Mouse (Mus musculus) myocyte (in vitro differentiated cells): ENCODE results near the gene Mlip. TPM values are rescaled to one million over a fixed set of nuclear protein-coding genes. Genes with fewer than 3 reads are reported as not detected.

Experiments used
- H3K27me3 ChIP-seq: one replicate; pipeline ENCODE4 v1.6.1; 2011; ENCODE audit not compliant: control insufficient read depth, insufficient read depth, insufficient read length
- H3K36me3 ChIP-seq: one replicate; pipeline ENCODE4 v1.6.1; 2011; ENCODE audit not compliant: control insufficient read depth, insufficient read depth
- H3K4me2 ChIP-seq: one replicate; pipeline ENCODE4 v1.6.1; 2011; ENCODE audit warnings: low read depth, control low read depth
- H3K4me3 ChIP-seq: one replicate; pipeline ENCODE4 v1.5.1; 2011; ENCODE audit warnings: mild to moderate bottlenecking, control low read depth, moderate library complexity
- H3K79me2 ChIP-seq: one replicate; pipeline ENCODE4 v1.6.1; 2011; ENCODE audit not compliant: control insufficient read depth, insufficient read depth
- H3ac ChIP-seq: one replicate; pipeline ENCODE4 v1.6.1; 2011; ENCODE audit not compliant: control insufficient read depth, insufficient read length
- CEBPB ChIP-seq: IDR thresholded peaks from 2 replicates; pipeline ENCODE4 v1.6.1; 2011; ENCODE audit warnings: mild to moderate bottlenecking, moderate library complexity; ENCODE audit not compliant: poor library complexity, insufficient read depth, severe bottlenecking
- E2F4 ChIP-seq: IDR thresholded peaks from one replicate; pipeline ENCODE4 v1.6.1; 2011; ENCODE audit warnings: mild to moderate bottlenecking, control low read depth, moderate library complexity; ENCODE audit not compliant: insufficient read depth
- MAX ChIP-seq: IDR thresholded peaks from one replicate; pipeline ENCODE4 v1.6.1; 2011; ENCODE audit warnings: low read depth, mild to moderate bottlenecking, control low read depth
- MYOD1 ChIP-seq, 3 experiments: IDR thresholded peaks; one replicate each; pipeline ENCODE4 v1.6.1; 2011; ENCODE audit warnings: control low read depth in 2 of 3, low read depth in 2 of 3, mild to moderate bottlenecking in 2 of 3, moderate library complexity in 1 of 3; ENCODE audit not compliant: insufficient read length in 2 of 3, control insufficient read depth in 1 of 3
- MYOG ChIP-seq, 3 experiments: IDR thresholded peaks; one replicate each; pipeline ENCODE4 v1.6.1; 2011; ENCODE audit warnings: control low read depth in 2 of 3, low read depth in 2 of 3, mild to moderate bottlenecking in 2 of 3; ENCODE audit not compliant: insufficient read length in 2 of 3, control insufficient read depth in 1 of 3, insufficient read depth in 1 of 3
- POLR2A ChIP-seq: IDR thresholded peaks from one replicate; pipeline ENCODE4 v1.6.1; 2011; ENCODE audit warnings: low read depth, mild to moderate bottlenecking, control low read depth, moderate library complexity; ENCODE audit not compliant: insufficient read length
- POLR2AphosphoS2 ChIP-seq: IDR thresholded peaks from one replicate; pipeline ENCODE4 v1.6.1; 2011; ENCODE audit warnings: low read depth, control low read depth; ENCODE audit not compliant: insufficient read length
- REST ChIP-seq: IDR thresholded peaks from one replicate; pipeline ENCODE4 v1.6.1; 2011; ENCODE audit warnings: mild to moderate bottlenecking, control low read depth, moderate library complexity; ENCODE audit not compliant: insufficient read depth, insufficient read length
- SRF ChIP-seq: IDR thresholded peaks from one replicate; pipeline ENCODE4 v1.6.1; 2011; ENCODE audit warnings: low read depth; ENCODE audit not compliant: control insufficient read depth, insufficient read length
- TCF12 ChIP-seq: IDR thresholded peaks from one replicate; pipeline ENCODE4 v1.6.1; 2011; ENCODE audit warnings: mild to moderate bottlenecking, control low read depth; ENCODE audit not compliant: poor library complexity, insufficient read depth, severe bottlenecking
- TCF3 ChIP-seq: IDR thresholded peaks from one replicate; pipeline ENCODE4 v1.6.1; 2011; ENCODE audit warnings: low read depth, control low read depth; ENCODE audit not compliant: insufficient read length
- USF1 ChIP-seq: IDR thresholded peaks from one replicate; pipeline ENCODE4 v1.6.1; 2011; ENCODE audit warnings: low read depth, mild to moderate bottlenecking, control low read depth, moderate library complexity
- polyA plus RNA-seq: library from polyadenylated mRNA; unstranded; fragments of >200 nt; fragmentation: generic; extraction: Trizol; gene quantifications from one replicate; pipeline ENCODE4 v1.2.1, GENCODE M21; 2012; ENCODE audit warnings: missing spikeins

Mlip gene
- polyA plus RNA-seq = 4.4 TPM

GRCm38 (mm10) chr9:77352432-77353175 lies at the start of gene Mlip:
Gene Mlip (minus strand): TSS chr9:77352969.
- no peak within 1 kb of the TSS for H3K4me3 ChIP-seq

GRCm38 (mm10) chr9:77399801-77400200 lies 47.0 kb upstream of the Mlip start:
- no peaks in the 10 kb centered on the region for H3K79me2 ChIP-seq
- peaks cover 4% of the 10 kb centered on the region for H3K27me3 ChIP-seq
- no peak overlapping the region for H3K4me2 ChIP-seq
- H3K36me3 ChIP-seq = no peaks in the 10 kb centered on the region
- TF ChIP-seq MYOD1 (IDR thresholded peaks at IDR 0.05; ENCODE audit: control insufficient read depth in 1 of 3, insufficient read length in 2 of 3, low read depth in 2 of 3) (no peak), CEBPB (no peak), E2F4 (no peak), POLR2A (no peak), USF1 (no peak), MAX (no peak)
- no peak overlapping the region for H3K4me3 ChIP-seq
- no peak overlapping the region for H3ac ChIP-seq

More at GRCm38 (mm10) chr9:77352432-77353175, at the start of gene Mlip:
- Histone ChIP-seq H3K36me3 (no peaks in the 10 kb centered on the region), H3K4me2 (peak within 1 kb of the TSS; percentile 49), H3ac (no peak within 1 kb of the TSS), H3K79me2 (no peaks in the 10 kb centered on the region), H3K27me3 (no peaks in the 10 kb centered on the region)
- TF ChIP-seq MYOD1 (IDR thresholded peaks at IDR 0.05; ENCODE audit: control insufficient read depth in 1 of 3, insufficient read length in 2 of 3, low read depth in 2 of 3) = peak; percentile 82 to 90 (median 86)
- peak in 1 of 3 experiments; percentile 8 for TF ChIP-seq MYOG (IDR thresholded peaks at IDR 0.05; ENCODE audit: control insufficient read depth in 1 of 3, insufficient read depth in 1 of 3, insufficient read length in 2 of 3, low read depth in 2 of 3)
- TF ChIP-seq SRF = no peak

GRCm38 (mm10) chr9:77398856-77399631 lies 46.3 kb upstream of the Mlip start:
- Histone ChIP-seq H3K79me2 (no peaks in the 10 kb centered on the region), H3K36me3 (no peaks in the 10 kb centered on the region), H3K4me2 (no peak overlapping the region), H3K27me3 (peaks cover 4% of the 10 kb centered on the region), H3K4me3 (no peak overlapping the region), H3ac (no peak overlapping the region)
- TF ChIP-seq MAX = no peak
- TF ChIP-seq CEBPB = no peak
- no peak for TF ChIP-seq USF1
- TF ChIP-seq SRF = no peak
- TF ChIP-seq TCF3 = no peak

- H3K27me3 ChIP-seq = peaks cover 4% of the 10 kb centered on the region
- no peak for TF ChIP-seq POLR2AphosphoS2
- TF ChIP-seq MYOD1 (IDR thresholded peaks at IDR 0.05; ENCODE audit: control insufficient read depth in 1 of 3, insufficient read length in 2 of 3, low read depth in 2 of 3) = no peak
- TF ChIP-seq SRF = no peak
- no peak for TF ChIP-seq E2F4
- no peak for TF ChIP-seq POLR2A
- TF ChIP-seq MYOG (IDR thresholded peaks at IDR 0.05; ENCODE audit: control insufficient read depth in 1 of 3, insufficient read depth in 1 of 3, insufficient read length in 2 of 3, low read depth in 2 of 3) = no peak
- no peak for TF ChIP-seq TCF12
- no peak for TF ChIP-seq REST
- no peak overlapping the region for H3K4me3 ChIP-seq
- H3ac ChIP-seq = no peak overlapping the region
- no peak overlapping the region for H3K4me2 ChIP-seq
- H3K79me2 ChIP-seq = no peaks in the 10 kb centered on the region
- H3K36me3 ChIP-seq = no peaks in the 10 kb centered on the region
Measured at GRCm38 (mm10) chr9:77397027-77397426, 44.3 kb upstream of the Mlip start.

- Histone ChIP-seq H3K27me3 (peaks cover 2% of the 10 kb centered on the region), H3K79me2 (no peaks in the 10 kb centered on the region), H3ac (no peak overlapping the region), H3K36me3 (no peaks in the 10 kb centered on the region), H3K4me3 (no peak overlapping the region), H3K4me2 (no peak overlapping the region)
- no peak for TF ChIP-seq POLR2AphosphoS2
- TF ChIP-seq TCF3 = no peak
- TF ChIP-seq USF1 = no peak
- no peak for TF ChIP-seq MYOG (IDR thresholded peaks at IDR 0.05; ENCODE audit: control insufficient read depth in 1 of 3, insufficient read depth in 1 of 3, insufficient read length in 2 of 3, low read depth in 2 of 3)
Measured at GRCm38 (mm10) chr9:77391248-77391647, 38.5 kb upstream of the Mlip start.
